Mouse (Mus musculus) layer of hippocampus, postnatal 10 days (tissue): Measurements from ENCODE around the gene Wnk2. TPM values are rescaled to one million over a fixed set of nuclear protein-coding genes. Genes with fewer than 3 reads are reported as not detected.

Experiments used
- DNase-seq, 2 experiments: peaks; one replicate each; pipeline ENCODE4 v3.0.0; 2021; ENCODE audit warnings: low spot score in 2 of 2
- total RNA-seq, 2 experiments: library from RNA; stranded (reverse); gene quantifications; 2 replicates each; pipeline ENCODE4 v1.2.3; 2021

The Wnk2 gene
- total RNA-seq, 2 experiments from 2014 or later, result 88.6 to 98.8 TPM

DNA sequence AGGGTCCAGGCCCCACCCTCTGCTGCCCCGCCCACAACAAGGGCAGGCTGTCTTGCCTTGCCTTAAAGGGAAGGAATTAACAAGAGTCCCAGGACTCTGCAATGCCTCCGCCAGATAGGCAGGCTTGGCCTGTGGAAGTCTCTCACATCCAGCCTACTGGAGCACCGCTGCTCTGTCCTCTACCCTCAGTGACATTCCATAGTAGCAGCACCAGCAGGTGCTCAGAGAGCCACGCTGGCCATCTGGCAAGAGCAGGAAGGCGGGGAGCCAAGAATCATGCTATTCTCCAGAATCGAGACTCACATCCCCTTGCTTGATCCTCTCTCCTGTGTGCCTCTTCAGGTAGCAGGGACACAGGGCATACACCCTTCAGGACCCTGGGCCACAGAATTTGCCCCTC lies 3.4 kb downstream of the Wnk2 start:
- DNase-seq, result no peak

- no peak for DNase-seq
These were observed 4.5 kb downstream of the Wnk2 start for GRCm38 (mm10) chr13:49143323-49143722.

GRCm38 (mm10) chr13:49142396-49142795 lies 5.4 kb downstream of the Wnk2 start:
- no peak for DNase-seq

- no peak for DNase-seq
These were observed 7.2 kb downstream of the Wnk2 start for GRCm38 (mm10) chr13:49140567-49140966.

- DNase-seq, result no peak
These were observed 13.3 kb downstream of the Wnk2 start for GRCm38 (mm10) chr13:49134491-49134890.

DNA sequence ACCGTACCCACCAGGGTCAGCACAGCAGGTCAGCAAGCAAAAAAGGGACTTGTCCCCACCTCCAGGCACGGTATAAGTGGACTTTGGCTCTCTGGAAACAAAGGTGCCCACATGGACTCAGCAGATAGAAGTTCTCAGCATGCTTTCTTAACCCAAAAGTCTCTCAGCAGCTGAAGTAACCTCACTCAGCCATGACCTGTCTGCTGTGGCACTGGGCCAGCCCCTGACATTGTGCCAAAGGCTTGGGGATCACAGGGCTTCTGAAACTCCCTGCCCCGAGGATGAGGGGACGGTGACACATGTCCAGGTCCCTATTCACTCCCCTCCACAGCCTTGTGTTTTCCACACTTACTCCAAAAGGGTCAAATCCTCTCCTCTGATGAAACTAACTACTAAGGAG lies 14.7 kb downstream of the Wnk2 start:
- DNase-seq, result no peak

GRCm38 (mm10) chr13:49131946-49132687 lies 15.7 kb downstream of the Wnk2 start:
- DNase-seq, result no peak

DNA sequence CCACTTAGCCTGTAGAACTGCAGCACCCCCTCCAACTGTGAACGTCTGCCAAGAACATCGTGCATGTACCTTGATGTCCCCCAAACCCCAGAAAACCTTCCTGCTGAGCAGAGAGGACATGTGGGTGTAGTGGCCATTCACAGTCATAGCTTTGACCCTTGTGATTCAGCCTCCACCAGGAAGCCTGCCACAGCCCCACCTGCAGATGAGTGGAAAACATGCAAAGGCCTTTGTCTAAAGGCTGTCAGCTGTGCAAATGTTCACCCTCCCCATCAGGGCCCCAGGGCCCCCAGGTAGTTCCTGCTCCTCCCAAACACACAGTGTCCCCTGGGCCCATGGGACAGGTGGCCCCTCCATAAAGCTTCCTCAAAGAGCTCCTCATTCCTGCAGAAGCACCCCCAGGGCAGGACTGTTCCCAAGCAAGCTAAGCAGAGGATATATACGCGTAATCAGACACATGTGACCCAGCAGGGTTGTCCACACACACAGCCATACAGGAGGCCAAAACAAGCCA lies 16.4 kb downstream of the Wnk2 start:
- DNase-seq, result no peak

GRCm38 (mm10) chr13:49129845-49130244 lies 18.0 kb downstream of the Wnk2 start:
- peak in 1 of 2 experiments; percentile 56 for DNase-seq

DNA sequence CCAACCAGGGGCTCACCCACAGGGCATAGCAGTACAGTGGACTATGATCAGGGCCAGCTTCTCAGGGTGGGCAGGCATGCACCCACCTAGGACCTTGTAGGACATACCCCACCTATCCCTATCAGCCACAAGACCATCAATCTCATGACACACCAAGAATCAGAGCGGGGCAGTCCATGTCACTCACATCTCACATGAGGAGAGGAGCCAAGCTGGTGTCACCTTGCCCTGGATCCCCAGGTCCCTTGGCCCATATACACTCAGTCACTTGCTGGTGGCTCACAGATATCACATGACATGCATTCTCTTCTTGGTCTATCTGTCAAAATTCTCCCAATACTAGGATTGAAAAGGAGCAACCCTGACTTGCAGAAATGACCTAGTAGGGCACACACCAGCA lies 18.7 kb downstream of the Wnk2 start:
- no peak for DNase-seq

- no peak for DNase-seq
These were observed 19.8 kb downstream of the Wnk2 start for GRCm38 (mm10) chr13:49127844-49128631.

GRCm38 (mm10) chr13:49122106-49122505 lies 25.7 kb downstream of the Wnk2 start:
- no peak for DNase-seq

DNA sequence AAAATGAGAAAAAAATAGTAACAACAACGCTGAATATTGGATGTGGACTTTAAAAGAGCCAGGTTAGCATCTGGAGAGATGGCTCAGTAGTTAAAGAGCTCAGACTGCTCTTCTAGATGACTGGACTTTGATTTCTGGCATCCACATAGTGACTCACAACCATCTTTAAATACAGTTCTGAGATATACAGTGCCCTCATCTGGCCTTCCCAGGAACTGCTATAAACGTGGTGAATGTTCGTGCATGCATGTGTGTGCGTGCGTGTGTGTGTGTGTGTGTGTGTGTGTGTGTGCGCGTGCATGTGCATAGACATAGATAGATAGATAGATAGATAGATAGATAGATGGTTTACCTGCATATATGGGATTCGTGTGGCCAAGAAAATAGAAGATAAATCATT lies 30.3 kb downstream of the Wnk2 start:
- DNase-seq, result no peak

GRCm38 (mm10) chr13:49114921-49115320 lies 32.9 kb downstream of the Wnk2 start:
- DNase-seq, result no peak

- no peak for DNase-seq
These were observed 33.7 kb downstream of the Wnk2 start for GRCm38 (mm10) chr13:49114116-49114515.

DNA sequence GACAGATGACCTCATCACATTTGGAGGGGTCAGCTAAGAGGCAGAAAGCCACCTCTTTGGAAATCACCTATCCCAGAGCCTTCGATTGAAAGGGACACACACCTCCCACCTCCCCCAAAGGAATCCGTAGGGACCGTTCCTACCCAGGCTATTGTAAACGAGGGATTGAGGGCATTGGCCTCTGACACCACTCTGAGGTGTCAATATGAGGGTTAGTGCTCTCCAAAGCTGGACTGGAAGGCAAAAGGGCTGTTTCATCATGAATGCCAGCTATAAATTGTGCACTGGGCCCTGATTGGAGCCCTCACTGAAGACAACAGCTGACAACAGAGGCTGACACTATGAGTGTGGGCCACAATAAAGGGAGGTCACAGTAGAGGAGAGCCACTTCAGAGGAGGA lies 34.5 kb downstream of the Wnk2 start:
- DNase-seq, result no peak

DNA sequence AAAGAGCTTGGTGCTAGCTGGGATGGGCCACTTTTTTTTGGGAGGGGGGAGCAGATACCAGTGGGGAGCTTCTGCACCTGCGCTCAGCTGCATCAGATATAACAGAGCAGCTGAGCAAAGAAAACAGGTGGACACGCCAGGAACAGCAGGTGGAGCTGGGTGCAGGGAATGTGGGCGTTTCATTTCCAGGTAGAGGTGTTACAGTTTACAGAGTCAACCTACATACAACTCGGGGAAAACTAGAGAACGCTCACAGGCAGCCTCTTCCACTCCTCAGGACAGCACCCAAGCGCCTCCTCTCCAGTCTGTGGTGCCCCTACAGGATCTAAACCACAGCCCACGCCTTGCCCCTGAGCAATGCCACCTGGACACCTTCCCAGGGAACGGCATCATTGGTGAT lies 35.2 kb downstream of the Wnk2 start:
- no peak for DNase-seq

DNA sequence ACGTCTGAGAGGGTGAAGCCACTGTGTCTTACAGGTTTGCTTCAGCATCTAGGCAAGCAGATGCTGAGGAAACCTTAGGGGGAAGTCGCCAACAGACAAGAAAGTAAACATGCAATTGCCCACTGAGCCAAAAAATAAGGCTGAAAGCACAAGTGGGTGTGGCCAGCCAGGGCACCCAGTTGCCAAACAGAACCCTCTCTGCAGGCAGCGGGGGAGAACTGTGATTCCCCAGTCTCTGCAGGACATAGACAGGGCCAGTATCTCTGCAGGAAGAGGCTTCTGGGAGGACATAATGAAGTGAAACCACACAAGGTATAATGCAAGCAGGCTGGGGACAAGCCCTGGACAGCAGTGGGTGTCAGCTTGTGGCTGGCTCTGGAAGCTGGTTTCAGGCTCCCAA lies 38.1 kb downstream of the Wnk2 start:
- no peak for DNase-seq

- no peak for DNase-seq
These were observed 39.5 kb downstream of the Wnk2 start for GRCm38 (mm10) chr13:49108119-49108846.

DNA sequence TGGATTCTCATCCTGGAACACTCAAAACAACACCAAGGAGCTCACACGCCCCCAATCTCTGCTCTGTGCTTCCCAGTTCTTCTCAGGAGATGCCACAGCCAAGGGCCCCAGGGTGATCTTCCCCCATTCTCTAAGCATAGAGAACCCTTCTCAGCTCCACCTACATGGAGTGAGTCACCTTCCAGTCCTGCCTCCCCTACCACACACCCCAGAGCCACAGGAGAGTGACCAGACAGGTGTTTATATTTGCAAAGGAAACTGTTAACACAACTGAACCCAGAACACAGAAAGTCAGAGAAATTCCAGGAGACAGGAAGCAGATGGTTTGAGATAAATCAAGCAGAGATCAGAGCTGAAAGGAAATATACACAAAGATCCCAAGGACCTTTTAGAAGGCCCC lies 43.9 kb downstream of the Wnk2 start:
- no peak for DNase-seq

GRCm38 (mm10) chr13:49103235-49103634 lies 44.6 kb downstream of the Wnk2 start:
- DNase-seq, result no peak

GRCm38 (mm10) chr13:49100417-49100816 lies 47.4 kb downstream of the Wnk2 start:
- DNase-seq, result peak; percentile 85 to 88
